Mouse (Mus musculus) mature B cell (primary cell): Measurements from ENCODE around the gene Foxn3.

Source experiments
- in situ Hi-C: fragments of 300-500 bp; cut with MboI; formaldehyde crosslinking; loops from 2 replicates; pipeline ENCODE4 v1.14.3; 2019

Gene Foxn3

GRCm38 (mm10) chr12:99563219-99564059, at the start of gene Foxn3:
Foxn3 (minus strand) TSS chr12:99563582.
- in situ Hi-C loops: loop anchor here (5.0 kb wide), 1 partner anchor 64 kb away; no protein-coding TSS in a partner anchor

DNA sequence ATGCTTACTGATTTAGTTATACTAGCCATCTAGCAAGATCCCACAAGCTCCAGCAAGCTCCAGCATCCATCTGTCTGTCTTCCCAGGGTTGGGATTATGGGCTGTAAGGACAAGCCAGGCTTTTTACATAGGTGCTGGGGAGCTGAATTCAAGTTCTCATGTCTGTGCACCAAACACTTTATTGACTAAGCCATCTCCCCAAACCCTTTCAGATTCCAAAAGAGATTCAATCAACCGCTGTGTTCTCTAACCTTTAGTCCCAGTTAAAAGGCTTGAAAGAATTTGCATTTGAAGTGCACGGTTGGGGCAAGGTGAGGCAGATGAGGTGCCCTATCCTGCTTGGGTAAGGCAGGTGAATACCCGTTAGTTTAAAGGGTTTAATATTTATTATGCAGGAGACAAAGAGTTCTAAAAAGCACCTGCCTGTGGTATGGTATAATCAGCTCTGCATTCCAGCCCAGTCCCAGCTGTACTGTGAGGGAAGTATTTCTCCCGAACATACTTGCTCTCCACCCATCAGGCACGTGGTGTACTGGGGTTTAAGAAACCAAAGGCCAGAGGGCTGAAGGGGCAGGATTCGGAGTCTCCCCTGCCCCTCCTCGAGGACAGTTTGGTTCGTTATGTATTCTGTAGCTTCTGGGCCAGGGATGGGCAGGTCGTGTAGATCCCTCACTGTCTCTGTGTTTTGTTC, 48.9 kb upstream of the Foxn3 start:
- in situ Hi-C loops: no loop called here

DNA sequence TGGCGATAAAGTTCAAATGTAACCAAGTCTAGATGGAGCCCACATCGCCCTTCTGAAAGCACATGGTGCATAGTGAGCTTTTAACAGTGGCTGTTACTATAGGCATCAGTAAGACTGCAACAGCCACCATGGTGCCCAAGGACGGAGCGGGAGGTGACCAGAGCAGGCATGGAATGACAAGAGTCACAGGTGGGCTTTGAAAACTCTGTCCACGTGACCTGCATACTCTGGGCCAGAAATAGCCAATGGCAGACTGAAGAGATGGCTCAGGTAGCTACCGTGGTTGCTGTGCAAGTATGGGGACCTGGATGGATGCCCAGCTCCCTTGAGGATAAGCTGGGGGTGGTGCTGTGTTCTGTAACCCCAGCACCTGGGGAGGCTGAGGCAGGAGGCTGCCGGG, 47.5 kb upstream of the Foxn3 start:
- in situ Hi-C loops: no loop called here

DNA sequence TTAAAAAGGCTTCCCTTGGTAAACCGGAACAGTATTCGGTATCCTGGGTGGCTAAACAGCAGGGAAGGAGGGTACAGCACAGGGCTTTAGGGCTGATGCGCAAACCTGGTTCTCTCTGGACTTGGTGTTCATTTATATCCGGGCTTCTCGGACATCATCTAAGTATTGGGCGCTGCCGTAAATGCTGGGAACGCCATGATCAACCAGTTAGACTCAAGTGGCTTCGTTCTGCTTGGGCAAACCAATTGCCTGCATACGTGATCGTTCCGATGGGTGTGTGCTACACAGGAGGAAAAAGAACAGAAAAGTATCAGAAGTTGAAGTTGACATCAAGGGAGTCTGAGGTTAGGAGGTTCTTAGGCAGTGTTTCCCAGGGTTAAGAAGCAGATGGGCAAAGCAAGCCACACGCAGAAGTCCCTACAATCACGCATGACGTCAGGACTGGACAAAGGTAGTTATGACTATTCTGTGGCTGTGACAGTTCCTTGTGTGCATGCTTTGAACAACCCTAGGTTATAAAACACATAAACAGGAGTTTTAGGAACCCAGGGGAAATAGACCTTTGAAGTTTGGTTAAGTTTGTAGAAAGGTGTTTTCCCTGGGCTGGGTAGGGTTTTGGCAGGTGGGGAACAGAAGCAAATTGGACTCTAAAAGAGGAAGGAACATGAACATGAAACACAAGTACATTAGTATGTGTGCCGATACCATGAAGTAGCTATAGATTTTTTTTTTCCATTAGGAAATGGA, 46.9 kb upstream of the Foxn3 start:
- in situ Hi-C loops: no loop called here

GRCm38 (mm10) chr12:99609643-99610042, 46.3 kb upstream of the Foxn3 start:
- in situ Hi-C loops: no loop called here

DNA sequence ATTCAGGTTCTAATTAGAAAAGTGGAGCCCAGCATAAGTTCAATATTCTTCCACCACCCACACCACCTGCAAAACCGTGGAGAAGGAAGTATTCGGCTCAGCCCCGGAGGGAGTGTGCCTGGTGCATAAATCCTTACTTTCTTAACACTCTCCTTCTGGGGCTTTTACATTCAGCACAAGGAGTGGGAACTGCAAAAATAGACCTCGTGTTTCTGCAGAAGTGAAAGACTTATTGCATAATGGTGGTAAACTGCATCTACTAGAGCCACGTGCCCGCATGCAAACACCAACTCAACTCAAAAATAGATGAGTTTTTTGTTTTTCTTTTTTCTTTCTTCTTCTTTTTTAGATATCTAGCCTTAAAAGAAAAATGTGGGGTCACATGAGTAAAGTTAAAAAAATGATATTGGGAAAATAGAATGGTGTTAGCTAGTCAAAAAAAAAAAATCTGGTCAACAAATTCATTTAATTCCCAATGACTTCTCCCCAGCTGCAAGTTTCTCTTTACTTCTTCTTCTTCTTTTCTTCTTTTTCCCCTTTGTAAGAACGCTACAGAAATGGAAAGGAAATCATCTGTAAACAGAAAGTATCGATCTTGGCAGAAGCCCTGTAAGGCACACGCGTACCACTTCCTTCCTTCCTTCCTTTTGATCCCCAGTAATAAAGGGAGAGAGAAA, 45.0 kb upstream of the Foxn3 start:
- in situ Hi-C loops: no loop called here

- in situ Hi-C loops: no loop called here
These were observed 40.0 kb upstream of the Foxn3 start for GRCm38 (mm10) chr12:99603381-99603780.

GRCm38 (mm10) chr12:99601841-99602240, 38.5 kb upstream of the Foxn3 start:
- in situ Hi-C loops: no loop called here

- in situ Hi-C loops: no loop called here
These were observed 38.0 kb upstream of the Foxn3 start for GRCm38 (mm10) chr12:99601392-99601791.

GRCm38 (mm10) chr12:99599606-99600005, 36.2 kb upstream of the Foxn3 start:
- in situ Hi-C loops: no loop called here

DNA sequence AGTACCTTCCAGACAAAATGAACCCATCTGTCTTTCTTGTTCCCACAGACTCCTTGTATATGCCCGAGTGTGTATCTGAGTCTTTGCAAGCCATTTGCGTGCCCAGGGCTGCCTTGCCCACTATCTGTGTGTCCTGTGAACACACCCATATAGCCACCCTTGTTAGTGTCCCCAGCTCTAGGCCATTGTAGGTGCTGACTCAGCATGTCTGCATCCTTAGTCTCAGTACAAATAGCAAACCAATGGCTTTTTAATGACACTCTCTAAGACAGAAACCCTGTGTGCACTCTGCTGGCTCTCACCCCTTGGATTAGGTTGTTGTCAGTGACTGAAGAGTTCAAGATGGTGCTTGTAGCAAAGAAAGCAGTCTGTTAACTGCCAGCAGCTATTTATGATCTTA, 33.0 kb upstream of the Foxn3 start:
- in situ Hi-C loops: no loop called here

DNA sequence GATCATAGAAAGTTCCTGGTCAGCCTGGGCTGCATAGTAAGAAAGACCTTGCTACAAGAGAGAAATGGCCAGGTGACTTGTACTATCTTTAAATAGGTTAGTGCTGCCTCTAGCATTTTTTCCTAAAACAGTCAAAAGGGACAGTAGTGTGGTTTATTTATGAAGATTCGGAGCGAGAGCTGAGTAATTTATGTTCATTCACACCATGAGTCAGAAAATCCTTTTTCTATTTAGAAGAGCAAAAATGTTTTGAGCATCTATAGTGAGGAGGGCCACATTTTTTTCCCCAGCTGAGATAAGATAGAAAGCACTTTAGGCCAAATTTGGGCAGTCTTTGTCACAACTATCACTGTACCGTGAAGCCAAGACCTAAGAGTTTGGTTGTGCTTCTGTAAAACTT, 24.0 kb upstream of the Foxn3 start:
- in situ Hi-C loops: no loop called here

- in situ Hi-C loops: no loop called here
These were observed 16.6 kb upstream of the Foxn3 start for GRCm38 (mm10) chr12:99579989-99580388.

- in situ Hi-C loops: no loop called here
These were observed 13.3 kb upstream of the Foxn3 start for GRCm38 (mm10) chr12:99576682-99577081.

- in situ Hi-C loops: no loop called here
These were observed 10.9 kb upstream of the Foxn3 start for GRCm38 (mm10) chr12:99574299-99574698.

DNA sequence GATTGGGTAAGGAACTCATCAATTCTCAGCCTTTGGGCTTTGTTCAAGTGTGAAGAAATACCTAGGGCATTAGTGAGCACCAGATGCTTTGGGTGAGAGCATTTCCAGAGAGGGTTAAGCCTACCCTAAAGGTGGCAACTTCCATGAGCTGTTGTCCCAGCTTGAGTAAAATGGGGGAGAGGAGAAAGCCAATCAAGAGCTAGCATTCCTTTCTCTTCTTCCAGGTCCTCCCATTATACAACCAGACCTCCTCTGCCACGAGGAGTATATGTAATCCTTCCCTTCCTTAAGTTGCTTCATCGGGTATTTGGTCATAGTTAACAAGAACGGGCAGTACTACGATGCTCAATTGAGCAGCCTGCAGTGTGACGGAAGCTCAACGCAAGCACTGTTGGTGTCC, 9.7 kb upstream of the Foxn3 start:
- in situ Hi-C loops: no loop called here

DNA sequence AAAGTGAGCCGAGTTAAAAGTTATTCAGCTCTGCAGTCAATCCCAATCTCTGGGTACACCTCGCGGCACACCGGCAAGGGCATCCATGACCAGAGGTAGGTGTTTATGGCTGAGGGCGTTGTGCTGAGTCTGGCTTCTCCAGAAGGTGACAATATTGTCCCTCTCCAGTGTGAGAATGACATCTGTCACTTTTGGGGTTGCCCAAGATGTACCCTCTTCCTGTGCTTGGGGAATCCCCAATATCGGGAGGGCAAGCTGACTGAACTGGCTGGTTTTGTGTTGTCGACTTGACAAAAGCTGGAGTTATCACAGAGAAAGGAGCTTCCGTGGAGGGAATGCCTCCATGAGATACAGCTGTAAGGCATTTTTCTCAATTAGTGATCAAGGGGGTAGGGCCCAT, 8.6 kb upstream of the Foxn3 start:
- in situ Hi-C loops: no loop called here

DNA sequence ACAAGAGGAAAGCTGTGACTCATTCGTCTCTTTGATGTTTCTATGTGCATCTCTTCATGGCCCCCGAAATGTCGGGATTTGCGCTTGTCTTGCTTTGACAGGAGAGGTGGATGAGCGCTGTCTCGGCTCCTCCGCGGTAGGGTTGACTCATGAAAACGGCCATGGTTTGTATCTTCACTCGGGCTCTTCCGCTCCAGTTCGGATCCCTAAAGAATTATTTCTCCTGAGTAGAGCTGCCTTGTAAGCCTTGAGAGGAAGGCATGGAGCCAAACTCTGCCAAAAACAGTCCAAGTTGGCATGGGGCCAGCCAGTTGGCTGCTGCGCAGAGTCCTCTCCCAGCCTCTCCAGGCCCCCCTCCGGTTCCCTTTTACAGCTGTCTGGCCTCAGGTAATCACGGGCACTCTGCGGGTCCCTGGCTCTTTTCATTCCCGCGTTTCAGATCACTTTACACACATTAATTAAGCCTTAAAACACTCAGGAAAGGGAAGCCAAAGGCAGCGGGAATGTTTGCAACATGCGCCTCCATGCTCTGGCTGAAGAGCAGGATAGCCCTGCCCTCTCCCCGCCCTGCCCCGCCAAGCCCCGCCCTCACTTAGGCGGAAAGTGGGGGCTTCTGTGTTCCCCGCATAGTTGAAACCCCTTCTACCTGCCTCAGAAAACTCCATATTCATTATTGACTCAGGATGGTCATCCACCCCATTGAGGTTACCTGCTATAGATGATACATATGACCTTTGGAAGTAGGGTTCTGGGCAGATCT, 7.0 kb upstream of the Foxn3 start:
- in situ Hi-C loops: no loop called here

DNA sequence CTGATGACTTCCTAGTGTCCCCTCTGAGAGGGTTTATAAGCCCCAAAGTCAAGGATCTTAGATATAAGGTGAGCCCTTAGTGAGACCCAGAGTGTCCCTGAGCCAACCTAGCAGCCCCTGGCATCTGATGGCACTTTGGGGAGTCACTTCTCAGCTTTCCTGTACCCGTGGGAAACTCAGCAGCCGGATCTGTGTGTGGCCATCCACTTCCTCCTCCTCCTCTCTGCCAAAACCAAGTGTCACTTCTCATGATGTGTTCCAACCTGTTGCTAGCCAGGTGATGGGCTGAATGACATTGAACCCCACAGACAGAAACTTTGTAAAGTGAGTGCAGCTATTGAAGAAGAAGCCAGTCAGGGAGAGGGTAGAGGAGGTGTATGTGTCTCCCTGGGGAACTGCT, 2.2 kb upstream of the Foxn3 start:
- in situ Hi-C loops: no loop called here

- in situ Hi-C loops: loop anchor here (5.0 kb wide), 1 partner anchor 63 kb away; no protein-coding TSS in a partner anchor
These were observed 1.0 kb upstream of the Foxn3 start for GRCm38 (mm10) chr12:99564301-99564910.

DNA sequence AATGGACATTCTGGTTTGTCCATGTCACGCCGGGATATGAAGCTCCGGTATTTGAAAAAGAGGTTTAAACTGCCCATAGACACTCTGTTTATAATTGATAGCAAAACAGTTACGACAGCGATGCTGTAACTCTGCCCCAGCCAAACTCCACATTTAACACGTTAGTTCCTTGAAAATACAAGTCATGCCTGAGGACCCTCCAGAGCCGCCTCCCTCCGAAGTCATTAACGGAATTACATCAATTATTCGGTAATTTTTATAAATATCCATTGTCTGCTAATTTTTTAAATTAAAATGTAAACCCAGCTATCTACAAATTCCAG, 554 bp downstream of the Foxn3 start:
- in situ Hi-C loops: loop anchor here (5.0 kb wide), 1 partner anchor 64 kb away; no protein-coding TSS in a partner anchor
